Mouse (Mus musculus) Patski (cell line): ENCODE measurements around the gene Itprid1. TPM values are rescaled to one million over a fixed set of nuclear protein-coding genes. Genes with fewer than 3 reads are reported as not detected.

Experiments
- ATAC-seq: fragments of 100-300 bp; one replicate; pipeline ENCODE4 v1.8.0; 2021
- CTCF ChIA-PET: fragments of 350-600 bp; sonication (Branson Sonifier 250); formaldehyde crosslinking; loops from one replicate; lab custom pipeline; 2022; ENCODE audit warnings: inconsistent platforms; lab: Charles Lee
- POLR2A ChIA-PET: fragments of 350-600 bp; sonication (Branson Sonifier 250); formaldehyde crosslinking; loops from one replicate; lab custom pipeline; 2022; ENCODE audit warnings: antibody characterized with exemption, inconsistent platforms; lab: Charles Lee
- DNase-seq: peaks from one replicate; pipeline ENCODE4 v3.0.0-alpha.2; 2011; ENCODE audit warnings: low read depth, low spot score
- H3K27me3 ChIP-seq: fragments of 371-371 bp; one replicate; pipeline ENCODE4 v1.5.1; 2021
- CTCF ChIP-seq: fragments of 100-300 bp; IDR thresholded peaks from one replicate; pipeline ENCODE4 v1.5.1; 2021
- in situ Hi-C: fragments of 300-500 bp; cut with MboI; formaldehyde crosslinking; loops from 3 replicates; pipeline ENCODE4 v1.11.1; 2018; ENCODE audit warnings: low pct_unique_long_range_greater_than_20kb, mixed read lengths
- polyA plus RNA-seq: library from polyadenylated mRNA; unstranded; gene quantifications from one replicate; pipeline ENCODE4 v1.2.3, GENCODE M21; 2021

The Itprid1 gene
- polyA plus RNA-seq, 1 experiment from 2014 or later, result not detected

DNA sequence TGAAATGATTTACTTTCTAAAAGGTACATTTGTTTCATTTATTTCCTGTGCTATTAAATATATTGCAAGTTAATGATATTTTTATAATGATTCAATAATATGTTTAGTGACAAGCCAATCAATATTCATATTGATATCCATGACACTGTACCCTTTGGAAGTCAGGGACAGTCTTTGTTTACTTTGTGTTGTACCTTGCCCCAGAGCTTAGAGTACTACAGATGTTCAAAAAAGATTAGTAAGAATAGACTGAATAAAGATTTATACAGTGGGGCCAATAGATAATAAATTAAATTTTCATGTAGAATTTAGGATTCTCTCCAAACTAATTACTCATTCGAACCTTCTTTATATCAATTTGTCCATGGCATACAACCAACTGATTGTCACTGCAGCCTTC, 50.9 kb downstream of the Itprid1 start:
- no peak for TF ChIP-seq CTCF
- in situ Hi-C loops, result no loop called here
- no peak for DNase-seq
- POLR2A ChIA-PET, result no interaction called here
- CTCF ChIA-PET, result interaction anchor here (1.2 kb wide), 1 partner anchor 14 kb away, joined by 4 read pairs; no protein-coding TSS in a partner anchor
- no peaks in the 10 kb centered on the region for H3K27me3 ChIP-seq
- ATAC-seq, result no peak

- POLR2A ChIA-PET, result no interaction called here
- peaks cover 5% of the 10 kb centered on the region for H3K27me3 ChIP-seq
- in situ Hi-C loops, result no loop called here
- CTCF ChIA-PET, result no interaction called here
- TF ChIP-seq CTCF, result no peak
- ATAC-seq, result no peak
- no peak for DNase-seq
Observed at GRCm38 (mm10) chr6:55901568-55902328, 65.1 kb downstream of the Itprid1 start.

DNA sequence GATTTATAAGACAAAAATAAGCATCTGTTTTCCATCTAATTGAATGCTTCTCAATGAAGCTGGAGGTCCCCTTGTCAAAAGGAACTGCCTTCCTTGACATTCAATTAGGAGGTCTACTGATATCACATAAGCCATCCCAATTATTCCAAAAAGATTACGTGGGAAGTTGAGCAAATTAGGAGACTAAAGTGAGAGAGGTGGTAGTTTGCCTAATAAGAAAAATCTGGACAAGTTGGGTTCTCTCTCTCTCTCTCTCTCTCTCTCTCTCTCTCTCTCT, 65.6 kb downstream of the Itprid1 start:
- CTCF ChIA-PET, result no interaction called here

DNA sequence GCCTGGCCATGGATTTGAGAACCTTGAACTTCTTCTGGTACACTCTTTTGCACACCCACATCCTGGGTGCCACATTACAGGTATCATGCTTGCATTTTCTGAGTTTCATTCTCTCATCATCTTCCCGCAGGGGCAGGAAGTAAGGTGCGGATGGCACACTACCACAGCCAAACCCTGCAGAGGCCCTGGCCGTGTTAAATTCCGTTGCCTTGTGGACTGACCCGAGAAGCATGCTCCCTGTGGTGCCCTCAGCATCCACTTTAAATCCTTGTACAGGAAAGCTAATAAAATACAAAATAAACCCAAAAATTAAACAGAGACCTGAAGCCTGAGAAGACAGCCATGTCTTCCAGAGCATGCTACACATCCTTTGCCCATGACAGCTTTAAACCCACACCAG, 82.5 kb downstream of the Itprid1 start:
- in situ Hi-C loops, result no loop called here
- DNase-seq (no peak), ATAC-seq (no peak)
- POLR2A ChIA-PET, result no interaction called here
- H3K27me3 ChIP-seq, result no peaks in the 10 kb centered on the region
- no peak for TF ChIP-seq CTCF
- CTCF ChIA-PET, result no interaction called here

More for the DNA sequence above, 65.6 kb downstream of the Itprid1 start:
- DNase-seq, result no peak
- ATAC-seq, result no peak
- in situ Hi-C loops, result no loop called here
- POLR2A ChIA-PET, result no interaction called here
- H3K27me3 ChIP-seq, result peaks cover 5% of the 10 kb centered on the region
- TF ChIP-seq CTCF, result no peak

DNA sequence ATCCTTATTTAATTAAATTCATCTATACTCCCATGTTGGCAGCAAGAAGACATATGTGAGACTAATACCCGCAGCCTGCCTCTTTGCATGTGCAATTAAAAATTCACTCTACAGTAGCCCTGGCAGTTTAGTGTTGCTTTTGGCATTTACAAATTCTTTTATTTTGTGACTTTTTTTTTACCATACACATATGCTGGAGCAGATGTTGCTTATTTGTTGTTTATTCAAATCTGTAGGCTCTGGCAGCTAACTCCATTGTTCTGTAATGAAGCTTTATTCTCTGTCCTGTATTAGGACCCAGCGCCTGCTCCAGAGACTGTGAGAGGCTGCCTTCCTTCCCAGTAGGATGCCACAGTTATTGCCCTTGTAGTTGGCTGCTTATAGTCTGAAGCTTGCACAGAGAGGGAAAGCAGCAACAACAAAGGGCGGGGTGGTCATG, 83.6 kb downstream of the Itprid1 start:
- TF ChIP-seq CTCF, result no peak
- H3K27me3 ChIP-seq, result no peaks in the 10 kb centered on the region
- POLR2A ChIA-PET, result no interaction called here
- no peak for DNase-seq
- ATAC-seq, result no peak
- CTCF ChIA-PET, result no interaction called here
- in situ Hi-C loops, result no loop called here

DNA sequence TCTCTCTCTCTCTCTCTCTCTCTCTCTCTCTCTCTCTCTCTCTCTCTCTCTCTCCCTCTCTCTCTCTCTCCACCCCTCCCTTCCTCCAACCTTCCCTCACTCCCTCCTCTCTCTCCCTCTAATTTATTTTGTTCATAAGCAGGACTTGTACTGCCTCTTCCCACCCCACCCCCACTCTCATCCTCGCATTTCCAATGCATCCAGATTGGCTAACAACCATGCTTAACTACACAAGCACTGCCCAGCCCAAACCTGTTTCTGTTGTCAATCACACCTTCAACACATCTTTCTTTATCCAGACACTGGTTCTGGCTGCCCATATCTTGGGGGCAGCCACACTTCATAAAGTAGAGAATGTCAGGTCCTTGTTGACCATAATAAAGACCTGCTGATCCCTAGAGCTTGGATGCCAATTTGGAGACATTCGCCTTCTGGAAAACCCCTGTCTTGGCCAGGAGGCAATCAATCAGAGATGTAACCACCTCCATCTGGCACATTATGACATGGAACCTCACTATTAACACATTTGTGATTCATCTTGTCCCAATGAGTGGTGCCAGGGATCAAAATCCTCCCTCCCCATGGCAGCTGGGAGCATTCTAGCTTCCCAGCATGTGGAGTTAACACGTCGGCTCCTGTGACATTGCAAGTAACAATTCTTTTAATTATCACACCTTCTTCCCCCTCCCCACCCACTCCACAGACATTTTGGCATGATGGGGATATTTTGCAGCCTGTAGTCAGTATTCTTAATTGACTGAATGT, 84.4 kb downstream of the Itprid1 start:
- ChIA-PET CTCF (no interaction called here), POLR2A (no interaction called here)
- TF ChIP-seq CTCF, result no peak
- no peak for DNase-seq
- H3K27me3 ChIP-seq, result no peaks in the 10 kb centered on the region
- ATAC-seq, result no peak
- in situ Hi-C loops, result no loop called here

DNA sequence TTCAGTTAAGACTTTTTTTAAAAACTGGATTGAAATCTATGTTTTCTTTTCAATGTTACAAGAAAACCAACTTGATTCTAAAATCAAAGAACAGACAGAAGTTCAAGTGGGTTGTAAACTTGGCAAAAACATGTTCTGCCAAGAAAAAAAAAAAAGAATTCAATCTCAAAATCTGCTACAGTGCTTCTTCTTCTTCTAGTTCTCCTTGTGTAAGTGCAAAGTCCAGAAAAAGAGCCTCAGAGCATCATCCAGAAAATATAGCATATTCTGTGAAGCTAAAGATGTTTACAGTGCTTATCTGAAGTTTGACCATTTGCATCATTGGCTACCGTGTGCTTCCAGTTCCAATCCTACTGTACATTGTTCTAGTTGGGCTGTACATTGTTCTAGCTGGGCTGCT, 108.0 kb downstream of the Itprid1 start:
- ATAC-seq (no peak), DNase-seq (no peak)
- ChIA-PET POLR2A (no interaction called here), CTCF (no interaction called here)
- H3K27me3 ChIP-seq, result peaks cover 10% of the 10 kb centered on the region
- no peak for TF ChIP-seq CTCF
- in situ Hi-C loops, result loop anchor here (5.0 to 25.0 kb wide), 2 partner anchors 427 to 707 kb away; no protein-coding TSS in a partner anchor

DNA sequence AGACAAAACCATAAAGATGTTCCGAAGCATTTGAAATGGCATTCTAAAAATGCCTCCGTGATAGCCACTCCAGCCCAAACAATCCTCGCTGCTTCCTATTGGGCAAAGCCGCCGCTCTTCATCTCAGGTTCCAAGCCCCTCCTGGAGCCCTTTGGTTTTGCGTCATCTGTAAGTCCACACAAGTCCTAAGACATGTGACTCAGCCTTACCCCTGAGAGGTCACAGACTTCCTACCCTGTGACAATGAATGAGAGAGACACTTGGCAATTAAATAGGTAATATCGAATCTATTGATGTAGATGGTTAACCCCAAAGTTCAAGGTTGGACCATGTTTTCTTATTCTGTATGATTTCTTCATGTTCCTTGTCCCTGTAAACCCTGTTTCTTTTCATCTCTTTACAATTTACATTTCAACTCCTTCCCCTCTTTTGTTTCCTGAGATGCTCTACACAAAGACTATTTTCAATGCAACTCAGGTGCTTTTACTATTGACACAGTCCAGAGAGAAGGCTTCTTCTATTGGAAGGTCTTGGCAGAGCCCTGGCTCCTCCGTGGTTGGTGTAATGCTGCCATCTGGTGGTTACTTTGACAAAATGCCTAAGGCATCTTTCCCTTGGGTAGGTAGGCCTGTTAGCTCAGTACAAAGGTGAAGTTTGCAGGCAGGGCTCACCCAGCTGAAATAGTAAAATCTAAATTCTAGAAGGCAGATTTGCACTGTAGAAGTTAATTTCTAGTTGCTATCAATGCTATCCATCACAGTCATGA, 113.8 kb downstream of the Itprid1 start:
- peak; percentile 84 for TF ChIP-seq CTCF
- H3K27me3 ChIP-seq, result peaks cover 15% of the 10 kb centered on the region
- ATAC-seq (peak; percentile 88), DNase-seq (peak; percentile 20)
- ChIA-PET CTCF (interaction anchor here (0.6 to 5.1 kb wide), 4 partner anchors 15 to 431 kb away, joined by 3 to 37 read pairs (median 3); no protein-coding TSS in a partner anchor), POLR2A (no interaction called here)
- in situ Hi-C loops, result no loop called here

- ATAC-seq (no peak), DNase-seq (no peak)
- H3K27me3 ChIP-seq, result no peaks in the 10 kb centered on the region
- ChIA-PET POLR2A (no interaction called here), CTCF (no interaction called here)
- TF ChIP-seq CTCF, result peak; percentile 33
- in situ Hi-C loops, result no loop called here
Observed at GRCm38 (mm10) chr6:55972998-55973397, 136.3 kb downstream of the Itprid1 start.

- H3K27me3 ChIP-seq, result peaks cover 8% of the 10 kb centered on the region
- POLR2A ChIA-PET, result no interaction called here
- CTCF ChIA-PET, result no interaction called here
- DNase-seq (no peak), ATAC-seq (no peak)
- in situ Hi-C loops, result no loop called here
- TF ChIP-seq CTCF, result no peak
Observed at GRCm38 (mm10) chr6:55979766-55980165, 143.1 kb downstream of the Itprid1 start.
